12 mouse cellular contexts compared by ENCODE assay signal in the genomic region with DNA sequence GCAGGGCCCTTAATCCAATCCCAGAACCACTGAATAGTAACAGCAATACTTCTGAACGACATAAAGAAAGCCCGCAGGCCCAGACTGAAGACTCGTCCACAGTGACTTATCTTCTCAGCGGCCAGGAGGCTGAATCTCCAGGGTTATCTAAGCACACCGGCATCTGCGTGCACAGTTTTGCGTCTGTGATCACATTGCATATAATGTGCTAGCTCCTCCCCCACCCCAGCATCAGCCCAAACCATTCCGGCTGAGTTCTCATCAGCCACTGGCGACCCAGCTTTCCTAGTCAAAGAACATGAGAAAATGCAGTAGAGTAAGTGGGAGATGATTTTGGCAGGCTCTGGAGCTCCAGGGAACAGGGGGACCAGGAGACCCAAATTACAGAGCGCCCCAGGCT. TPM values are rescaled to one million over a fixed set of nuclear protein-coding genes. Genes with fewer than 3 reads are reported as not detected.
A peak's percentile ranks its signal among the peaks of the same experiment; 100 is the strongest.
DNase-seq lines count a peak whose midpoint lies in the region; ATAC-seq and TF ChIP-seq lines count a peak whose summit lies in the region.
"Had no signal": no experiment of that assay in that cellular context is flagged by ENCODE, and none has a peak within 500 bp of the region (broad histone marks: within the 10 kb centered on the region; RNA-seq: fewer than 3 reads in every experiment).

No protein-coding gene starts in this region.

- H3K4me3 ChIP-seq in embryonic facial prominence, embryonic 11.5 days (ENCODE audit: low read depth, low read length) = no peak overlapping the region
- no peak overlapping the region for H3K4me3 ChIP-seq in embryonic facial prominence, embryonic 10.5 days
- H3K4me3 ChIP-seq in liver, postnatal 0 days (ENCODE audit: low read depth, low read length) = no peak overlapping the region
- H3K4me3 ChIP-seq in hindbrain, embryonic 12.5 days = no peak overlapping the region
- H3K4me3 ChIP-seq in olfactory bulb, adult 2 months (ENCODE audit: insufficient read depth, low read depth, low read length) = no peak overlapping the region

- 72% methylated on average over 10 of the region's 10 CpGs for WGBS in embryonic facial prominence, embryonic 11.5 days
- 72% methylated on average over 10 of the region's 10 CpGs for WGBS in embryonic facial prominence, embryonic 10.5 days
- WGBS in liver, postnatal 0 days (ENCODE audit: insufficient replicate concordance) = 47% methylated on average over 10 of the region's 10 CpGs
- WGBS in hindbrain, embryonic 12.5 days = 62% methylated on average over 10 of the region's 10 CpGs
- WGBS in olfactory bulb, adult 2 months = 63% methylated on average over 10 of the region's 10 CpGs

- H3K4me1 ChIP-seq in embryonic facial prominence, embryonic 11.5 days (ENCODE audit: control insufficient read depth, insufficient read depth, low read length) = peaks cover 13% of the 10 kb centered on the region
- peaks cover 97% of the 10 kb centered on the region for H3K4me1 ChIP-seq in embryonic facial prominence, embryonic 10.5 days
- peaks cover 66% of the 10 kb centered on the region for H3K4me1 ChIP-seq in liver, postnatal 0 days (ENCODE audit: insufficient read depth)
- peaks cover 81% of the 10 kb centered on the region for H3K4me1 ChIP-seq in hindbrain, embryonic 12.5 days
- peaks cover 78% of the 10 kb centered on the region for H3K4me1 ChIP-seq in olfactory bulb, adult 2 months (ENCODE audit: control insufficient read depth, insufficient read depth, low read length)

- H3K27me3 ChIP-seq in embryonic facial prominence, embryonic 11.5 days (ENCODE audit: control insufficient read depth, insufficient read depth, low read length) = no peaks in the 10 kb centered on the region
- no peaks in the 10 kb centered on the region for H3K27me3 ChIP-seq in embryonic facial prominence, embryonic 10.5 days (replicated peaks; ENCODE audit: low read depth, poor library complexity, severe bottlenecking)
- no peaks in the 10 kb centered on the region for H3K27me3 ChIP-seq in liver, postnatal 0 days (ENCODE audit: insufficient read depth, low read length)
- no peaks in the 10 kb centered on the region for H3K27me3 ChIP-seq in hindbrain, embryonic 12.5 days

- H3K9ac ChIP-seq in embryonic facial prominence, embryonic 11.5 days (replicated peaks; ENCODE audit: low read length) = no peak overlapping the region
- H3K9ac ChIP-seq in liver, postnatal 0 days (replicated peaks) = no peak overlapping the region
- H3K9ac ChIP-seq in hindbrain, embryonic 12.5 days = no peak overlapping the region

- no peaks in the 10 kb centered on the region for H3K9me3 ChIP-seq in embryonic facial prominence, embryonic 11.5 days (replicated peaks; ENCODE audit: control insufficient read depth, low read length)
- H3K9me3 ChIP-seq in embryonic facial prominence, embryonic 10.5 days = no peaks in the 10 kb centered on the region
- H3K9me3 ChIP-seq in liver, postnatal 0 days (ENCODE audit: low read length) = no peaks in the 10 kb centered on the region
- no peaks in the 10 kb centered on the region for H3K9me3 ChIP-seq in hindbrain, embryonic 12.5 days (replicated peaks)

- ATAC-seq in embryonic facial prominence, embryonic 11.5 days (replicated peaks; ENCODE audit: insufficient number of reproducible peaks, low FRiP score, low TSS enrichment, low read depth) = no peak
- ATAC-seq in liver, postnatal 0 days = no peak
- ATAC-seq in hindbrain, embryonic 12.5 days (ENCODE audit: low FRiP score) = no peak
- no peak for ATAC-seq in megakaryocyte, adult 5-6 weeks (ENCODE audit: poor library complexity, severe bottlenecking)

- H3K4me2 ChIP-seq in embryonic facial prominence, embryonic 11.5 days (ENCODE audit: low read depth, low read length) = no peak overlapping the region
- no peak overlapping the region for H3K4me2 ChIP-seq in liver, postnatal 0 days (ENCODE audit: low read depth, low read length)
- H3K4me2 ChIP-seq in hindbrain, embryonic 12.5 days (replicated peaks) = 0 out of 2 replicates have a peak overlapping the region, but pooled peaks have one; percentile 2

- H3K36me3 ChIP-seq in embryonic facial prominence, embryonic 11.5 days (replicated peaks; ENCODE audit: control insufficient read depth, insufficient read depth, low read depth, low read length) = no peaks in the 10 kb centered on the region
- peaks cover 10% of the 10 kb centered on the region for H3K36me3 ChIP-seq in embryonic facial prominence, embryonic 10.5 days (replicated peaks)
- H3K36me3 ChIP-seq in liver, postnatal 0 days (replicated peaks; ENCODE audit: insufficient read depth, low read length) = no peaks in the 10 kb centered on the region
- no peaks in the 10 kb centered on the region for H3K36me3 ChIP-seq in hindbrain, embryonic 12.5 days

- no peak for TF ChIP-seq EP300 in liver, postnatal 0 days (IDR thresholded peaks at IDR 0.05; ENCODE audit: low read depth)

- no peak for TF ChIP-seq CTCF in liver, postnatal 0 days (IDR thresholded peaks at IDR 0.05; ENCODE audit: low read depth)
- TF ChIP-seq CTCF in olfactory bulb, adult 2 months (IDR thresholded peaks at IDR 0.05; ENCODE audit: insufficient read depth, low read depth, low read length) = no peak

- no peak for DNase-seq in embryonic facial prominence, embryonic 11.5 days (ENCODE audit: low spot score)
- DNase-seq in embryonic facial prominence, embryonic 10.5 days (ENCODE audit: low spot score) = no peak
- DNase-seq in liver = peak; percentile 44
- no peak for DNase-seq in liver, postnatal 0 days
- no peak for DNase-seq in right cerebral cortex, postnatal 25 days
- DNase-seq: adrenal gland, postnatal 25 days; cerebellum, postnatal 25 days; kidney, postnatal 14 days; lung, postnatal 4 days had no signal

- no peak for TF ChIP-seq POLR2A in olfactory bulb, adult 2 months (IDR thresholded peaks at IDR 0.05; ENCODE audit: insufficient read depth, low read depth, low read length)

- 0 out of 2 replicates have a peak overlapping the region, but pooled peaks have one; percentile 8 for H3K27ac ChIP-seq in embryonic facial prominence, embryonic 11.5 days (replicated peaks; ENCODE audit: low read depth, low read length)
- no peak overlapping the region; the same call in none of the 2 replicates for H3K27ac ChIP-seq in embryonic facial prominence, embryonic 10.5 days (replicated peaks)
- H3K27ac ChIP-seq in liver, postnatal 0 days (ENCODE audit: low read depth) = no peak overlapping the region
- H3K27ac ChIP-seq in hindbrain, embryonic 12.5 days = peak overlapping the region; percentile 73
- 0 out of 2 replicates have a peak overlapping the region, but pooled peaks have one; percentile 16 for H3K27ac ChIP-seq in olfactory bulb, adult 2 months (ENCODE audit: insufficient read depth, low read depth, low read length)

RNA-seq across cellular contexts. Expression of a gene that starts 11.3 kb away (rescaled TPM):
- polyA plus RNA-seq in embryonic facial prominence, embryonic 11.5 days (2014; fragmentation: Nextera tagmentation; extraction: Ambion mirVana) = 321 and 363 TPM in 2 replicates
- polyA plus RNA-seq in embryonic facial prominence, embryonic 10.5 days (2016; fragmentation: Nextera tagmentation; extraction: Ambion mirVana) = 137 and 149 TPM in 2 replicates
- 28.5 and 28.8 TPM in 2 replicates for polyA plus RNA-seq in liver, postnatal 0 days (2015; fragmentation: Nextera tagmentation; extraction: Ambion mirVana)
- 115 and 142 TPM in 2 replicates for polyA plus RNA-seq in hindbrain, embryonic 12.5 days (2016; fragmentation: Nextera tagmentation; extraction: Ambion mirVana)
- polyA plus RNA-seq in olfactory bulb, adult 2 months (2012; ENCODE audit: insufficient read depth, insufficient read length, low replicate concordance, missing spikeins) = not detected in 2 replicates
- 526 and 619 TPM in 2 replicates for total RNA-seq in megakaryocyte, adult 5-6 weeks (2015)
- 490 and 532 TPM in 2 replicates for total RNA-seq in megakaryocyte, adult 5-6 weeks (2017)

RNA-seq across cellular contexts. Expression of a gene that starts 33.1 kb away (rescaled TPM):
- polyA plus RNA-seq in embryonic facial prominence, embryonic 11.5 days (2014; fragmentation: Nextera tagmentation; extraction: Ambion mirVana) = 6.5 and 8.1 TPM in 2 replicates
- polyA plus RNA-seq in embryonic facial prominence, embryonic 10.5 days (2016; fragmentation: Nextera tagmentation; extraction: Ambion mirVana) = 10.4 and 11.3 TPM in 2 replicates
- 4.3 and 4.9 TPM in 2 replicates for polyA plus RNA-seq in liver, postnatal 0 days (2015; fragmentation: Nextera tagmentation; extraction: Ambion mirVana)
- 12.2 and 12.8 TPM in 2 replicates for polyA plus RNA-seq in hindbrain, embryonic 12.5 days (2016; fragmentation: Nextera tagmentation; extraction: Ambion mirVana)
- polyA plus RNA-seq in olfactory bulb, adult 2 months (2012; ENCODE audit: insufficient read depth, insufficient read length, low replicate concordance, missing spikeins) = not detected in 2 replicates
- total RNA-seq in megakaryocyte, adult 5-6 weeks (2015) = 2.7 and 5.5 TPM in 2 replicates
- 8.5 and 9.2 TPM in 2 replicates for total RNA-seq in megakaryocyte, adult 5-6 weeks (2017)

RNA-seq across cellular contexts. Expression of a gene that starts 50.8 kb away (rescaled TPM):
- polyA plus RNA-seq in embryonic facial prominence, embryonic 11.5 days (2014; fragmentation: Nextera tagmentation; extraction: Ambion mirVana) = 6.5 and 6.9 TPM in 2 replicates
- polyA plus RNA-seq in embryonic facial prominence, embryonic 10.5 days (2016; fragmentation: Nextera tagmentation; extraction: Ambion mirVana) = 12.8 and 14.5 TPM in 2 replicates
- polyA plus RNA-seq in liver, postnatal 0 days (2015; fragmentation: Nextera tagmentation; extraction: Ambion mirVana) = 4.3 and 4.6 TPM in 2 replicates
- 11.9 and 12.2 TPM in 2 replicates for polyA plus RNA-seq in hindbrain, embryonic 12.5 days (2016; fragmentation: Nextera tagmentation; extraction: Ambion mirVana)
- polyA plus RNA-seq in olfactory bulb, adult 2 months (2012; ENCODE audit: insufficient read depth, insufficient read length, low replicate concordance, missing spikeins) = not detected in 2 replicates
- total RNA-seq in megakaryocyte, adult 5-6 weeks (2015) = 2.2 and 2.6 TPM in 2 replicates
- 2.9 and 4.3 TPM in 2 replicates for total RNA-seq in megakaryocyte, adult 5-6 weeks (2017)

Comparison
In these comparisons a context has a peak if more than half of its experiments do, and no peak if none do; other contexts are left out.
1. H3K27ac ChIP-seq: peak in embryonic facial prominence, embryonic 11.5 days (single experiment), hindbrain, embryonic 12.5 days (single experiment) and olfactory bulb, adult 2 months (single experiment); none in embryonic facial prominence, embryonic 10.5 days (single experiment) and liver, postnatal 0 days (single experiment).